ENCODE assay signal across 11 mouse cellular contexts in genomic region chr8:128451121-128451520, GRCm38 (mm10).
DNase-seq lines count a peak whose midpoint lies in the region; ATAC-seq lines count a peak whose summit lies in the region.
"Had no signal": no experiment of that assay in that cellular context is flagged by ENCODE, and none has a peak within 500 bp of the region (broad histone marks: within the 10 kb centered on the region; RNA-seq: fewer than 3 reads in every experiment).

No protein-coding gene starts in this region.

- WGBS in heart, embryonic 15.5 days: 8% methylated on average over 1 of the region's 1 CpGs
- 71% methylated on average over 1 of the region's 1 CpGs for WGBS in midbrain, embryonic 12.5 days
- WGBS in midbrain, embryonic 11.5 days: 61% methylated on average over 1 of the region's 1 CpGs
- WGBS in hindbrain, embryonic 11.5 days: 47% methylated on average over 1 of the region's 1 CpGs
- WGBS in neural tube, embryonic 13.5 days: 15% methylated on average over 1 of the region's 1 CpGs

- H3K9ac ChIP-seq in heart, embryonic 15.5 days: no peak overlapping the region
- no peak overlapping the region for H3K9ac ChIP-seq in midbrain, embryonic 12.5 days (replicated peaks)
- H3K9ac ChIP-seq in midbrain, embryonic 11.5 days (ENCODE audit: low read length): no peak overlapping the region
- no peak overlapping the region for H3K9ac ChIP-seq in hindbrain, embryonic 11.5 days (ENCODE audit: low read depth, low read length)
- H3K9ac ChIP-seq in neural tube, embryonic 13.5 days: no peak overlapping the region

- no peak overlapping the region for H3K4me2 ChIP-seq in heart, embryonic 15.5 days
- H3K4me2 ChIP-seq in midbrain, embryonic 12.5 days (replicated peaks): no peak overlapping the region
- no peak overlapping the region for H3K4me2 ChIP-seq in midbrain, embryonic 11.5 days
- H3K4me2 ChIP-seq in hindbrain, embryonic 11.5 days (replicated peaks; ENCODE audit: low read depth, low read length): no peak overlapping the region
- H3K4me2 ChIP-seq in neural tube, embryonic 13.5 days: no peak overlapping the region; the same call in 1 of the 2 replicates

- no peaks in the 10 kb centered on the region for H3K27me3 ChIP-seq in heart, embryonic 15.5 days
- H3K27me3 ChIP-seq in midbrain, embryonic 12.5 days: no peaks in the 10 kb centered on the region
- H3K27me3 ChIP-seq in midbrain, embryonic 11.5 days (ENCODE audit: control insufficient read depth, insufficient read depth, low read length): no peaks in the 10 kb centered on the region
- H3K27me3 ChIP-seq in hindbrain, embryonic 11.5 days (ENCODE audit: control insufficient read depth, insufficient read depth, low read length): no peaks in the 10 kb centered on the region
- no peaks in the 10 kb centered on the region for H3K27me3 ChIP-seq in neural tube, embryonic 13.5 days

- H3K36me3 ChIP-seq in heart, embryonic 15.5 days: peaks cover 41% of the 10 kb centered on the region
- H3K36me3 ChIP-seq in midbrain, embryonic 12.5 days: no peaks in the 10 kb centered on the region
- no peaks in the 10 kb centered on the region for H3K36me3 ChIP-seq in midbrain, embryonic 11.5 days (ENCODE audit: control insufficient read depth, insufficient read depth, low read length)
- H3K36me3 ChIP-seq in hindbrain, embryonic 11.5 days (ENCODE audit: control insufficient read depth, insufficient read depth, low read length): no peaks in the 10 kb centered on the region
- H3K36me3 ChIP-seq in neural tube, embryonic 13.5 days: peaks cover 23% of the 10 kb centered on the region

- H3K9me3 ChIP-seq in heart, embryonic 15.5 days (replicated peaks): no peaks in the 10 kb centered on the region
- H3K9me3 ChIP-seq in midbrain, embryonic 12.5 days: no peaks in the 10 kb centered on the region
- H3K9me3 ChIP-seq in midbrain, embryonic 11.5 days (ENCODE audit: control insufficient read depth, low read length): no peaks in the 10 kb centered on the region
- H3K9me3 ChIP-seq in hindbrain, embryonic 11.5 days (ENCODE audit: control insufficient read depth, low read length): no peaks in the 10 kb centered on the region
- no peaks in the 10 kb centered on the region for H3K9me3 ChIP-seq in neural tube, embryonic 13.5 days

- peaks cover 19% of the 10 kb centered on the region for H3K4me1 ChIP-seq in heart, embryonic 15.5 days (replicated peaks)
- H3K4me1 ChIP-seq in midbrain, embryonic 12.5 days: peaks cover 8% of the 10 kb centered on the region
- peaks cover 4% of the 10 kb centered on the region for H3K4me1 ChIP-seq in midbrain, embryonic 11.5 days (ENCODE audit: control insufficient read depth, insufficient read depth, low read length)
- no peaks in the 10 kb centered on the region for H3K4me1 ChIP-seq in hindbrain, embryonic 11.5 days (replicated peaks; ENCODE audit: control insufficient read depth, insufficient read depth, low read length)
- H3K4me1 ChIP-seq in neural tube, embryonic 13.5 days (replicated peaks): peaks cover 46% of the 10 kb centered on the region

- peak; percentile 51; the same call in 1 of the 2 replicates for ATAC-seq in heart, embryonic 15.5 days (replicated peaks; ENCODE audit: insufficient number of reproducible peaks, insufficient read depth, low FRiP score, low read depth)
- no peak for ATAC-seq in midbrain, embryonic 12.5 days (ENCODE audit: low FRiP score, low read depth)
- no peak for ATAC-seq in midbrain, embryonic 11.5 days (ENCODE audit: low FRiP score)
- ATAC-seq in hindbrain, embryonic 11.5 days (ENCODE audit: low FRiP score): no peak
- ATAC-seq in neural tube, embryonic 13.5 days (ENCODE audit: low read depth): 0 out of 2 replicates have a peak, but pooled peaks have one; percentile 42

- H3K4me3 ChIP-seq in heart, embryonic 15.5 days: no peak overlapping the region
- H3K4me3 ChIP-seq in midbrain, embryonic 12.5 days: no peak overlapping the region
- no peak overlapping the region for H3K4me3 ChIP-seq in midbrain, embryonic 11.5 days (ENCODE audit: low read depth, low read length)
- no peak overlapping the region for H3K4me3 ChIP-seq in hindbrain, embryonic 11.5 days (ENCODE audit: low read depth, low read length)
- H3K4me3 ChIP-seq in neural tube, embryonic 13.5 days: no peak overlapping the region

- no peak for DNase-seq in heart, postnatal 4 days
- no peak for DNase-seq in midbrain, embryonic 11.5 days (ENCODE audit: low spot score, missing footprints)
- DNase-seq in hindbrain, embryonic 11.5 days (ENCODE audit: low spot score): no peak
- no peak for DNase-seq in urinary bladder, postnatal 10 days (ENCODE audit: low spot score)
- DNase-seq in spleen, postnatal 10 days (ENCODE audit: low spot score in 2 of 2): no peak
- DNase-seq: cerebellum, adult 9-10 months; right cerebral cortex, postnatal 25 days; thymus, adult 2 months had no signal

- H3K27ac ChIP-seq in heart, embryonic 15.5 days: peak overlapping the region; percentile 78
- H3K27ac ChIP-seq in midbrain, embryonic 12.5 days (replicated peaks): peak overlapping the region; percentile 42; the same call in 1 of the 2 replicates
- H3K27ac ChIP-seq in midbrain, embryonic 11.5 days (ENCODE audit: low read depth, low read length): no peak overlapping the region
- H3K27ac ChIP-seq in hindbrain, embryonic 11.5 days (ENCODE audit: low read depth, low read length): peak overlapping the region; percentile 56; the same call in 1 of the 2 replicates
- peak overlapping the region; percentile 89 for H3K27ac ChIP-seq in neural tube, embryonic 13.5 days (replicated peaks)

Comparison
In these comparisons a context has a peak if more than half of its experiments do, and no peak if none do; other contexts are left out.
1. ATAC-seq: peak in heart, embryonic 15.5 days (single experiment) and neural tube, embryonic 13.5 days (single experiment); none in midbrain, embryonic 12.5 days (single experiment), midbrain, embryonic 11.5 days (single experiment) and hindbrain, embryonic 11.5 days (single experiment).